Mouse (Mus musculus) lung, postnatal 0 days (tissue): ENCODE data around the gene Rhof.

Source experiments
- CTCF ChIP-seq: IDR thresholded peaks from 2 replicates; pipeline ENCODE4 v1.5.1; 2016; ENCODE audit warnings: antibody characterized with exemption, mild to moderate bottlenecking
- EP300 ChIP-seq: IDR thresholded peaks from 2 replicates; pipeline ENCODE4 v1.6.1; 2016; ENCODE audit warnings: antibody characterized with exemption, mild to moderate bottlenecking, control low read depth

- no peak for TF ChIP-seq CTCF
- no peak for TF ChIP-seq EP300
Measured at GRCm38 (mm10) chr5:123088784-123089183, 43.7 kb downstream of the Rhof start.
